Mouse (Mus musculus) cerebellum, postnatal 36 days (tissue): ENCODE results near the gene Hist1h4f.

Experiments used
- DNase-seq, 2 experiments: peaks; one replicate each; pipeline ENCODE4 v3.0.0; 2021 to 2022; ENCODE audit warnings: mixed read lengths in 2 of 2

Gene Hist1h4f

DNA sequence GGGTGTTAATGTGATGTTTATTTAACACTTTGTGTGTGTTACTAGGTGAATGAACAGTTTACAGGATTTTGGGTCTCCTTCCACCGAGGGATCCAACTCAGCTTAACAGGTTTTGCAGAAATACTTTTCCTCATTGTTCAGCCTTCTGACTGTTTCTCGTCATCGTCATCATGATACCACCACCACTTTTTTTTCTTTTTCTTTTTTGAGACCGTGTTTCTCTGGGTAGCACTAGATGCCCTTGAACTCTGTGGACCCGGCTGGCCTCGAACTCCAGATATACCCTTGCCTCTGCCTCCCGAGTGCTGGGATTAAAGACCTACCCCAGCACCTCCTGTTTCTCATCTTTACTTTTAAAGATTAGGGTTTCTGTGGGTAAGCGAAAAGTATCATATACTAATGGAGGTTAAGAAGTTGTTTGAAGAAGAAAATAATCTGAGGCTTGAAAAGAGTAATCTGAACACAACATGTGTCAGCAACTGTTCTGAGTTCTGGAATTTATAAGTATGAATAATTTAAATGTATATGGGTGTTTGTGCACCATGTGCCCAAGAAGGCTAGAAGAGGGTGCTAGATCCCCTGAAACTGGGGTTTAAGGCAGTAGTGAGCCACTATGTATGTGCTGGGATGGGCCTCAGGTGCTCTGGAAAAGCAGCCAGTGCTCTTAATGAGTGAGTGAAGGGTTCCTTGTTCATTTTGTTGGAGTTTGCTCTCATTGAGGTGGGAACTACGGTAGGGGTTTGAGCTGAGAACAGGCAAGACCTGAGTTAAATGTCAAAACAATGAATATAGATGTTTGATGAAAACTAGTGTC is 19.0 kb downstream of the Hist1h4f start:
- DNase-seq = no peak

DNA sequence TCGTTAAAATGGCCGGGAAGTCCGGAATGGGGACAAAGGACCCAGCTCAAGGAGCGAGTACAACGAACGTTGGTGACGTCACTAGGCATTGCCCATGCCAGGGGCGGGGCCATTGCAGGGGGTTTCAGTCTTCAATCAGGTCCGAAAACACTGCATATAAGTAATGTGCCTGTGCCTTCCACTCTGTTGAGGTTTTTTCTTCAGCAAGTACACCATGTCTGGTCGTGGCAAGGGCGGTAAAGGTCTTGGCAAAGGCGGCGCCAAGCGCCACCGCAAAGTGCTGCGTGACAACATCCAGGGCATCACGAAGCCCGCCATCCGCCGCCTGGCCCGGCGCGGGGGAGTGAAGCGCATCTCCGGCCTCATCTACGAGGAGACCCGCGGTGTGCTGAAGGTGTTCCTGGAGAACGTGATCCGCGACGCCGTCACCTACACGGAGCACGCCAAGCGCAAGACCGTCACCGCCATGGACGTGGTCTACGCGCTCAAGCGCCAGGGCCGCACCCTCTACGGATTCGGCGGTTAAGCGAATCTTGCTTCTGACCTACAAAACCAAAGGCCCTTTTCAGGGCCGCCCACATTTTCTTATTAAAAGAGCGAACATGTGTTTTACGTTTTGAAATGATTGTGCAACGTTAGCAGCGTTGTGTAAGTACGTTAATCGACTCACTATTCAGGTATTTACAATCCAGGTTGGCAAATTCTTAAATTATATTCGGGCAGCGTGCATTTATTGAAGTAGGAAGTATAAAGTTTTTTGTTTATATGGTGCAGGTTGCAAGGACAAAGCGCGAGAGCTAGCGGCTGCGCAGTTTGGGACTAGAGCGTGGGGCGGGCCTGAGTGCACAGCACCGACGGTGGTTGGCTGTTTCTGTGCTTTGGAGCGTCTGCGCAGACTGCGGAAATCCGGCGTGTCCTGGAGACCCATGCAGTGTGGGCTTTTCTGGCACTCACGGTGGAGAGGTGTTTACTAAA is 20.3 kb downstream of the Hist1h4f start, which contains the start of gene Hist1h4h:
Gene Hist1h4h, plus strand, starts transcription at position 150 of the 975 bp plus-strand sequence.
- peak; percentile 95 to 97 for DNase-seq

DNA sequence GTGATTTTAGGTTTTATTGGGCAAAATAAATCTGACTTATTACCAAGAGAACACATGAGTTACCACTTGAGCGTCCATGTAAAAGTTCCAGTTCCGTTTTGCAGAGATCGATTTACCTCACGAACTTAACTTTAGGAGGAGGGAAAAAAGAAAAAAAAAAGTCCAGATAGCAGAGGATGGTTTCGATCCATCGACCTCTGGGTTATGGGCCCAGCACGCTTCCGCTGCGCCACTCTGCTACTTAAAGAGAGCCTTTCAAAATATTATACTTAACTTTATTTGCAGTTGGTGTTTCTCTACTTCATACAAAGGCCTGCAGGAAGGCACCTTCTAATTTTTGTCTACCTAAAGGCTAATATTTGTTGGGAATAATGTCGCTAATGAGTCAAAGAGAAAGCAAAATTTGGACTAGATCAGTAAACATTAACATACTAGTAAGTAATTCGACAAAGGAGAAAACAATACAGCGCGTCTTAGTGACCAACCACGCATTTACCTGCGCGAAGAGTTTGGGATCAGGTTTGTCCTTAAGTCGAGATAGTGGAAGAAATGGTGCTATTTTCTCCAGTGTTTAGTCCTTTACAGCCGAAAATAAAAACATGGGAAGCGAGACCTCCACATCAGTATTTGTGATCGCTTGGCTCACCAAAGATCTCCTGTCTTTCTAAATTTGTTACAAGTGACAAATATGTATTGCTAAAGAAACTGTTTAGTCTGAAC is 21.1 kb downstream of the Hist1h4f start:
- peak; percentile 40 to 69 for DNase-seq

DNA sequence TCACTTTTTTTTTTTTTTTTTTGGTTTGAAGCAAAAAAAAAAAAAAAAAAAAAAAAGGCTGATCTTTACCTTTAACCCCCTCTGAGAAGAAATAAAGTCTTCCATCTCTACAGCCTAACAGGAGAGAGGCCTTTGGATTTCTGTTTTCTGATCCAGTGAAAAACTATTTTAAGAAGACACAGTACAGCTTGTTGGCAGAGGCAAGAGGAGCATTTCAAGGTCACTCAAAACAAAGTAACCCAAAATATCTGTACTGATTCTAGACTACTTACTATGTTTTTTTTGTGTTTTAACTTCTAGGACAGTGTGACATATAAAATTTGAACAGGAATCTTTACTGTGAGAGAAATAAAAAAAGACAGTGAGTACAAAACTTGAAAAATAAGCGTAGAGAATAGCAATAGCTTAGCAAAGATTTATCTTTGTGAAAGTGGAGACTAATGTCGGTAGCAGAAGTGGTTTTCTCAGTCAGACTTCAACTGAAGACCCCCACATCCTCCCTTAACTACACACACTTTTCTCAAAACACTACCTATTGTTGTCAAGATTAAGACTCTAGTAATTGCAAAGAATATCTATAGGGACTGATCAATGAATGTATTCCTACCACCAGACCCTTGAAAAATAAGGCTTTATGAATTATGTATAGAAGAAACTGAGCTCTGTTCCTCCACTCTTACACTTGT is 21.8 kb downstream of the Hist1h4f start:
- no peak for DNase-seq

GRCm38 (mm10) chr13:23529005-23529404 is 22.4 kb downstream of the Hist1h4f start:
- no peak for DNase-seq

DNA sequence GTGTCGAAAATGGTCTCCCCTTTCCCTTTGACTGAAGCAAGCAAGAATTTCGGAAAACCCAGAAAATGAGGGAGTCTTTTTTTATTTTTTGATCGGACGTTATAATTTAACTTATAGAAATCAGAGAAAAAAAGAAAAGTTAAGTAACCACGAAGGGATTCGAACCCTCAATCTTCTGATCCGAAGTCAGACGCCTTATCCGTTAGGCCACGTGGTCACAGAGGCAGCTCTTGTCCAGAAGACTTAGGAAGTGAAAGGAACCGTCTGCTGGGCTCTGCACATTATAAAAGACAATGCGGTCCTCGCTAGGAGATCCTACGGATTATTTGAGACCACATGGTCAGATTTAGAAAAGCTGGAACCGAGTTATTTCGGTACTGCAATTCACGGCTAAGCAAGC is 25.1 kb downstream of the Hist1h4f start:
- peak; percentile 83 to 92 for DNase-seq

DNA sequence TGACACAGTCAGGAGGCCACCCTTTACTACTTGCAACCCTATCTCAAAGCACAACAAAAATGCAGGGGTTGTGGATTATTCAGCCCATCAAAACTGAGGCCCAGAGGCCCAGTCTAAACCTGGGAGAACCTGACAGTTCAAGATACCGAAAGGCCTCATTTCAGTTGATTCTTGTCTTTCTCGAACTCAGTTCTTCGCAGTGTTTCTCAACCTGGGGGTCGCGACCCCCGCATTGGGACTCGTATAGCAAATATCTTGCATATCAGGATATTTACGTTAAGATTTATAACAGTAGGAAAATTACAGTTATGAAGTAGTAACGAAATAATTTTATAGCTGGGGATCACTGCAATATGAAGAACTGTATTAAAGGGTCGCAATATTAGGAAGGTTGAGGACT is 25.5 kb downstream of the Hist1h4f start:
- no peak for DNase-seq

- peak; percentile 72 to 73 for DNase-seq
These were observed 26.8 kb downstream of the Hist1h4f start for GRCm38 (mm10) chr13:23524654-23525053.

DNA sequence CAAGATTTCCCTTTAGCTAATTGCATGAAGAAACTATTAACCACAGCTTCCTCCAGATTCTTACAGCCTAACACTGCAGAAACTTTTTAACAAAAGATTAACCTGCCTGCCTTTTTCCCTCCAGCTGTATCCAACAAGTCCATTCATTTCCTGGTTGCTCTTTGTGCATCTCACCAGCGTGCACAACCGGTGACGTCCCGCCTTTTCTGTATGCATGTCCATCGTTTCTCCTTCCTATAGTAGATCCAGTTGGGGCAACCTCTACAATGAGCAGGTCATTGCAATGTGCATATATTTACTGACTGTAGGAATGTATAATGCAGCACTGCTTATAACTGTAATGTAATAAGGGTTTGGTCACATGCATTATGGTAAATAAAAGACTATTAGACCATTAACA is 27.5 kb downstream of the Hist1h4f start:
- DNase-seq = no peak

DNA sequence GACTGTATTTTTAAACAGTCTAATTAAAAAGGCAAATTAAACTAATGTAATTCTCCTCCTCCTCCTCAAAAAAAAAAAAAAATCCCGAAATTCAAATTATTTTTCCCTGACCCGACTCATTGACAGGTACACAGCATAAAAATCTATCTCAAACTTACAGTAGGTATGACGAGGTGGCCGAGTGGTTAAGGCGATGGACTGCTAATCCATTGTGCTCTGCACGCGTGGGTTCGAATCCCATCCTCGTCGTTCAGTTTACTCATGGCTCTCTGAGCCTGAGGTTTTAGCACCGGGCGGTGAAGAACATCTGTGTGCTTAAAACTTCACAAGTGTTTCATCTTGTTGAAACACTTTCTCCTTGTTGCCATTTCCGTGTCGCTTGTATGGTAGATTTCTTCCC is 29.7 kb downstream of the Hist1h4f start:
- DNase-seq = peak; percentile 78 to 83

DNA sequence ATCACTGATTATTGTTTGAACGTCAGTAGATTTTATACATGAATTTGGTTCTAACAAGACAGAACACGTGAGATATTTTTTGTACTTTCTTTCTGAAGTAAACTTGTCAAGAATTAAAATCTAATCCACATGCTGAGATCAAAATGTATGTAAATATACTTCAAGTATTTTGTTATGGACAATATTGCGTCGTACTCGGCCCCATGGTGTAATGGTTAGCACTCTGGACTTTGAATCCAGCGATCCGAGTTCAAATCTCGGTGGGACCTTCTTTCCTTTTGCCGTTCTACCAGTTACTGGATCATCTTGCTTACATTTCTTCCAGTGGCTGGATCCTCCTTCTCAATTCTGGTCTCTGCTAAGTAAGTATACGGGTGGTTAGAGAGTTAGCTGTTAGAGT is 32.0 kb downstream of the Hist1h4f start:
- DNase-seq = peak; percentile 69 to 86

- DNase-seq = peak; percentile 69 to 89
These were observed 32.6 kb downstream of the Hist1h4f start for GRCm38 (mm10) chr13:23518885-23519284.

DNA sequence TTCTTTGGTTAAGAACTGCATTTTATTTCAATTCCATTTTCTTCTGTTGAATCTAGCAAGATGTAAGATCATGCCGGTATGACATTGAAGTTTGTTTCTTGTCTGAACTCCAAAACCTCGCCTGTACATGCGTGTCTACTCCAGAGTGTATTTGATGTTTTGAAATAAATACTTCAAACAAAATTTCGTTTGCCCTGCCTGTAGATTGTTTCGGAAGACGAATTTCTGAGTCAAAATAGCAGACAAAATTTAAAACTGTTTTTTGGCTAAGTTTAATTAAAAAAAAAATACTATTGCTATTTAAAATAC is 33.2 kb downstream of the Hist1h4f start:
- DNase-seq = no peak

DNA sequence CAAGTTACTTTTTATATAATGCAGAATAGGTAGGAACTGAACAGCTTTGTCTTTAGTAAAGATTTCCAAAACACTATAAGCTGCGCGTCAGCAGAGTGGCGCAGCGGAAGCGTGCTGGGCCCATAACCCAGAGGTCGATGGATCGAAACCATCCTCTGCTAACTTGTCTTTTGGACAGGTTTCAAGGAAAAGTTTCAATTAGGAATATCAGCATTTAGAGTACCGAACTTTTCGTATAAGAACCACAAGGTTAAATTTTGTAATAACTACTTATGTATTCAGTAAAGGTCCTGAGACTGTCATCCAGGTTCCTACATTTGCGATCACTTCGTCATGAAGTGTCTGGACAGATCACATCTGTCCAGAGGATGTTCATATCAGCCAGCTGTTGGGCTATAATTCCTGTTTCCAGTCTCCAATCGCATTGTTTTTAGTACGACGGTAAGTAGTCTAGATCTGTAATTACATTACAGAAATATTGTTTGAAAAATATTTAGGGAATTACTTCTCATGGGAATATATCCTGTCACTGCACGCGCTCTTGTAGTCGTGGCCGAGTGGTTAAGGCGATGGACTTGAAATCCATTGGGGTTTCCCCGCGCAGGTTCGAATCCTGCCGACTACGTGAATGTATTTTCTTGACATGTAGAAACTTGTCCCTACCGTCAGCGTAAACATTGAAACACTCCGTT is 33.7 kb downstream of the Hist1h4f start:
- DNase-seq = peak; percentile 84 to 96

GRCm38 (mm10) chr13:23516822-23517602 is 34.4 kb downstream of the Hist1h4f start:
- peak; percentile 76 to 87 for DNase-seq

DNA sequence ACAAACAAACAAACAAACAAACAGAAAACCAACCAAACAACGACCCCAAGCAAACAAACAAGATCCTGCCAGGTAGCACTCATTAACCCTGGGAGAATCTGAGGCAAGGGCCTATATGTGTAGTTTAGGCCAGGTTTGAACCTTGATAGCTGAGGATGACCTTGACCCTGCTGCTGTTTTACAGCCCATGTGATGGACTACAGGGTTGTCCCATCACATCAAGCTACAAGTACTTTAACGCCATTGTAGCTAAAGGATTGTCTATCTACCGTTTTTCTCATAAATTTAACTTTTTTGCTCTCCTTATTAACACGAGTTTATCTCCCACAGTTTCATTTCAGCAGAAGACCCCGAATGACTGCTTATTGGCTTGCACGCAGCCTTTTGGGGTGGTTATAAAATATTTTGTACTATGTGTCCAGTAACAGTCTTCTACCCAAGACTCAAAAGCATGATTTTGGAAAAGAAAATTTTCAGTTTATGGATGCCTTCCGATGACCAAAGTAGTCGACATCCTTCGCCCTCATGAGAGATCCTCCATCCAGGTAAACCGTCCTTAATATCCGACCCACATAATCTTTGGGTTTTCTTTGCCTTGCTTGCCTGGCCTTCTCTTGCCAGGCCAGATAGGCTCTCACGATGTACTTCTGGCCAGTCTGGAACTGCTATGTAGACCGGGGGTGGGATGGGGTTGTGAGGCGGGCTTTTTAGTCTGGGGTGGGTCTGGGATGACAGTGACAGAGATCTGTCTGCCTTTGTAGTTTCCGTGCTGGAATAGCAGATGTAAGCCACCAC is 35.4 kb downstream of the Hist1h4f start:
- no peak for DNase-seq

DNA sequence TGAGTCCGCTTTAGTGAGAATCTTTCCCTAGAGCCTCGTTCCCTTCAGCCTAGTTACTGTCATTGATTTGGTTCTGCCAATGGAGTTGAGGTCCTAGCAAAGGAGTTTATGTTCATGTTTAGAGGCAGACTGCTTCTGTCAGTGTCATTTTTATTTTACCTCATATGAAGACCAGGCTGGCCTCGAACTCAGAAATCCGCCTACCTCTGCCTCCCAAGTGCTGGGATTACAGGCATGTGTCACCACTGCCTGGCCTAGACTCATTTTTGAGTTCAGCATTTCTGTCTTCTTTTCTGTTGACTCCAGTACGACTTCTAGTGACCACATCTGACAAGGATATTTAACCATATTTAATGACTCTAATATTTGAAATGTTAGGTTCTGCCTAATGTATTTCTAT is 36.2 kb downstream of the Hist1h4f start:
- DNase-seq = no peak

- no peak for DNase-seq
These were observed 37.9 kb downstream of the Hist1h4f start for GRCm38 (mm10) chr13:23513517-23513916.

GRCm38 (mm10) chr13:23510127-23510526 is 41.3 kb downstream of the Hist1h4f start:
- DNase-seq = no peak
